Mouse (Mus musculus) kidney, embryonic 15.5 days (tissue): ENCODE measurements around the gene Wfdc2. TPM values are rescaled to one million over a fixed set of nuclear protein-coding genes. Genes with fewer than 3 reads are reported as not detected.

Source experiments
- ATAC-seq: fragments of 200-750 bp; cut with Nextera tagmentation; replicated peaks from 2 replicates; pipeline ENCODE4 v1.8.0; 2017; ENCODE audit warnings: moderate TSS enrichment; ENCODE audit not compliant: low FRiP score
- H3K27ac ChIP-seq: fragments of 300-500 bp; sonication (generic); 2 replicates; pipeline ENCODE4 v1.5.1; 2015; ENCODE audit warnings: mild to moderate bottlenecking, inconsistent platforms
- H3K27me3 ChIP-seq: fragments of 300-500 bp; sonication (generic); 2 replicates; pipeline ENCODE4 v1.6.1; 2015; ENCODE audit warnings: inconsistent platforms
- H3K36me3 ChIP-seq: fragments of 300-500 bp; sonication (generic); 2 replicates; pipeline ENCODE4 v1.6.1; 2015; ENCODE audit warnings: inconsistent platforms
- H3K4me1 ChIP-seq: fragments of 300-500 bp; sonication (generic); 2 replicates; pipeline ENCODE4 v1.6.1; 2015; ENCODE audit warnings: inconsistent platforms
- H3K4me2 ChIP-seq: fragments of 300-500 bp; sonication (generic); 2 replicates; pipeline ENCODE4 v1.6.1; 2015; ENCODE audit warnings: moderate library complexity, mild to moderate bottlenecking, inconsistent platforms
- H3K4me3 ChIP-seq: fragments of 300-500 bp; sonication (generic); replicated peaks from 2 replicates; pipeline ENCODE4 v1.5.1; 2015; ENCODE audit warnings: mild to moderate bottlenecking, inconsistent platforms
- H3K9ac ChIP-seq: fragments of 300-500 bp; sonication (generic); 2 replicates; pipeline ENCODE4 v1.6.1; 2015; ENCODE audit warnings: mild to moderate bottlenecking, inconsistent platforms
- H3K9me3 ChIP-seq: fragments of 300-500 bp; sonication (generic); replicated peaks from 2 replicates; pipeline ENCODE4 v1.6.1; 2016; ENCODE audit warnings: inconsistent platforms
- WGBS: fragments of 180-500 bp; shearing (Covaris S2); methylation state at CpG from one replicate; pipeline ENCODE4 v1.1.7; 2015; ENCODE audit warnings: mixed read lengths; 5-methylcytosine and 5-hydroxymethylcytosine counted together
- polyA plus RNA-seq: library from polyadenylated mRNA; unstranded; fragments of >200 nt; fragmentation: Nextera tagmentation; extraction: Ambion mirVana; gene quantifications from 2 replicates; pipeline ENCODE4 v1.2.1, GENCODE M21; 2015

Gene Wfdc2
- 329 and 368 TPM in 2 replicates for polyA plus RNA-seq

- Histone ChIP-seq H3K27ac (peak within 1 kb of the TSS; percentile 82), H3K9me3 (no peaks in the 10 kb centered on the region; the same call in 1 of the 2 replicates), H3K4me1 (peaks cover 38% of the 10 kb centered on the region), H3K27me3 (peaks cover 12% of the 10 kb centered on the region), H3K4me3 (peak within 1 kb of the TSS; percentile 54), H3K9ac (peak within 1 kb of the TSS; percentile 52), H3K4me2 (peak within 1 kb of the TSS; percentile 77), H3K36me3 (peaks cover 22% of the 10 kb centered on the region)
- ATAC-seq: peak; percentile 30; the same call in 1 of the 2 replicates
- 5% methylated on average over 24 of the region's 24 CpGs for WGBS
Measured at GRCm38 (mm10) chr2:164562391-164563188, at the start of gene Wfdc2. TSS of gene Wfdc2 (plus strand) at chr2:164562413.

- H3K4me2 ChIP-seq: no peak overlapping the region
- no peak overlapping the region for H3K27ac ChIP-seq
- ATAC-seq: no peak
- 61% methylated on average over 8 of the region's 8 CpGs for WGBS
- H3K4me1 ChIP-seq: peaks cover 18% of the 10 kb centered on the region; the same call in 1 of the 2 replicates
- H3K4me3 ChIP-seq: no peak overlapping the region
- no peaks in the 10 kb centered on the region for H3K9me3 ChIP-seq
- H3K36me3 ChIP-seq: peaks cover 6% of the 10 kb centered on the region; the same call in 1 of the 2 replicates
- no peak overlapping the region for H3K9ac ChIP-seq
- no peaks in the 10 kb centered on the region for H3K27me3 ChIP-seq
Measured at GRCm38 (mm10) chr2:164513389-164513788, 48.8 kb upstream of the Wfdc2 start.

GRCm38 (mm10) chr2:164514916-164515315 lies 47.3 kb upstream of the Wfdc2 start:
- 76% methylated on average over 3 of the region's 3 CpGs for WGBS

GRCm38 (mm10) chr2:164515897-164516296 lies 46.3 kb upstream of the Wfdc2 start:
- Histone ChIP-seq H3K36me3 (no peaks in the 10 kb centered on the region), H3K4me1 (peaks cover 25% of the 10 kb centered on the region; the same call in 1 of the 2 replicates), H3K27ac (no peak overlapping the region), H3K4me2 (no peak overlapping the region), H3K27me3 (no peaks in the 10 kb centered on the region), H3K9ac (no peak overlapping the region), H3K4me3 (no peak overlapping the region), H3K9me3 (no peaks in the 10 kb centered on the region)
- 68% methylated on average over 9 of the region's 9 CpGs for WGBS
- ATAC-seq: no peak

More at GRCm38 (mm10) chr2:164514916-164515315, 47.3 kb upstream of the Wfdc2 start:
- Histone ChIP-seq H3K36me3 (no peaks in the 10 kb centered on the region), H3K4me3 (no peak overlapping the region), H3K9ac (no peak overlapping the region), H3K4me1 (peaks cover 22% of the 10 kb centered on the region; the same call in 1 of the 2 replicates), H3K4me2 (no peak overlapping the region), H3K27me3 (no peaks in the 10 kb centered on the region), H3K27ac (no peak overlapping the region), H3K9me3 (no peaks in the 10 kb centered on the region)
- ATAC-seq: no peak

- H3K4me2 ChIP-seq: no peak overlapping the region
- H3K9me3 ChIP-seq: no peaks in the 10 kb centered on the region
- no peak overlapping the region for H3K9ac ChIP-seq
- no peak overlapping the region for H3K27ac ChIP-seq
- no peak overlapping the region for H3K4me3 ChIP-seq
- peaks cover 25% of the 10 kb centered on the region; the same call in 1 of the 2 replicates for H3K4me1 ChIP-seq
- no peaks in the 10 kb centered on the region for H3K36me3 ChIP-seq
- WGBS: 85% methylated on average over 11 of the region's 11 CpGs
- no peak for ATAC-seq
- H3K27me3 ChIP-seq: peaks cover 4% of the 10 kb centered on the region
Measured at GRCm38 (mm10) chr2:164516592-164516991, 45.6 kb upstream of the Wfdc2 start.

DNA sequence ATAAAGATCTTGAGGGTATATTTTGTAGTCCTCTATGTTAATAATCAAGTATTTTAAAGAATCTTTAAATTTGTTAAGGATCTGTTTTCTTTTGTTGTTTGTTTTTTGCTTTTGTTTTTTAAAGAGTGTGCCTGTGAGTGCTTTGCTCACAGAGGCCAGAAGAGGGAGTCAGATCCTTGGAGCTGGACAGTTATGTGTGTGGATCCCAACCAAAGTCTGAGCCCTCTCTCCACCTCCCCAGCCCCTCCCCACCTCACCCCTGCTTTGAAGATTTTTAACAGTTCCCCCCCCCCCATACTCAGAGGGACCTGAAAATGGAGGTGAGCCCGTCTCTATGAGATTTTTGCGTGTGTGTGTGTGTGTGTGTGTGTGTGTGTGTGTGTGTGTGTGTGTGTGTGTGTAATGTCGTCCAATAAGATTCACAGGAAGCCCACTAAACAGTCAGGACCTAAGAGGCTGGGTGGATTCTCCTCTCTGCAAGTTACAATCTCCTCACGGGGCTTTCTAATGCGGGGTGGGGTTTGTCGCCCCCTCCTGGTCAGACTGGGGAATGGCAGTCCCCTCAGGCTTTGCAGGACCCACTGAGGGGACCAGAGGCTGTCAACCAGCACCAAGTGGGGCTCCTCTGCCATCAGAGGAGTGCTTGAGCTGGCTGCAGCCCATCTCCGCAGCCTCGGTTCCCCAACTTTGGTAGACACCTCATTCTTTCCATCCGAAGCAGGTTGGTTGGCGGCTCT lies 44.6 kb upstream of the Wfdc2 start:
- no peak overlapping the region for H3K4me2 ChIP-seq
- no peaks in the 10 kb centered on the region for H3K9me3 ChIP-seq
- no peak overlapping the region for H3K4me3 ChIP-seq
- no peak for ATAC-seq
- 34% methylated on average over 10 of the region's 10 CpGs for WGBS
- peaks cover 30% of the 10 kb centered on the region for H3K4me1 ChIP-seq
- H3K27ac ChIP-seq: no peak overlapping the region
- peaks cover 12% of the 10 kb centered on the region for H3K27me3 ChIP-seq
- H3K9ac ChIP-seq: no peak overlapping the region
- H3K36me3 ChIP-seq: no peaks in the 10 kb centered on the region

DNA sequence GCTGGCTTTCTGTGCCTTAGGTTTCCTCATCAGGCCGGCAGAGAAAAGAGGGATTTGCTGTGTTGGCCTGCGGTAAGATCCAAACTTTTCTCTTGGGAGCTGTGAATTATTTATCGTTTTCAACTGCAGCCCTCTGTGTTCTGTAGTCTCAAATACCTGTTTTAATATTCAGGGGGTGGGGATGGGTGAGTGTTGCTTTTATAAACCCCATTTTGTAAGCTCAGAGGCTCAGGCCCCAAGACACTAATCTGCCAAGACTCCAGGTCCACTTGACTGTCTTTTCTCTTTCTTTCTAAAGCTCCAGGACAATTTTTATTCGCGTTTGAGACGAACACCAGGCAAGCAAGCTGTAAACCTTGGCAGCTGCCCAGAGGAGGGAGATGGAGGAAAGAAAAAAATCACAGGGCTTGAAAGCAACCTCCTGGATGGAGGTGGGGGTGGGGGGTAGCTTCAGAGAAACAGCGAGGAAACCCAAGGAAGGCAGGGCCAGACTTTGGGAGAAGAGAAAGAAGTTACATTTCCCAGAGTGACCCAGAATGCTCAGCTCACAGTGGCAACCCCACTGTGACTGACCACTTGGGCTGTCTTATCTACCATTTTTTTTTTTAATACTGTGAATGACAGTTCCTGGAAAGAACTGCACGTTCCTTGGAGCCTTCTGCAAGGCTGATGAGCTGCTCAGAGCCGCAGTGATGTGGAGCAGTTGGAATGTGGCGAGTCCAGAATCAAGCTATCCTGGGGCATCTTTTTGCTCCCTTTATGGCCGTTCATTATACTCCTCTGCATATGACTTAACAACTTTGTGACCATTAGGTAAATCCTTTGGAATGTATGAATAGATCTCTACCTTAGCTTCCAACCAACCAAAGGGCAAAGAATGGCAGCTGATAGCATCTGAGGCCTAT lies 43.7 kb upstream of the Wfdc2 start:
- 47% methylated on average over 11 of the region's 11 CpGs for WGBS
- Histone ChIP-seq H3K4me1 (peaks cover 27% of the 10 kb centered on the region), H3K36me3 (no peaks in the 10 kb centered on the region), H3K27me3 (peaks cover 12% of the 10 kb centered on the region), H3K4me2 (no peak overlapping the region), H3K4me3 (no peak overlapping the region), H3K27ac (peak overlapping the region; percentile 48; the same call in 1 of the 2 replicates), H3K9me3 (no peaks in the 10 kb centered on the region), H3K9ac (no peak overlapping the region)
- no peak for ATAC-seq

DNA sequence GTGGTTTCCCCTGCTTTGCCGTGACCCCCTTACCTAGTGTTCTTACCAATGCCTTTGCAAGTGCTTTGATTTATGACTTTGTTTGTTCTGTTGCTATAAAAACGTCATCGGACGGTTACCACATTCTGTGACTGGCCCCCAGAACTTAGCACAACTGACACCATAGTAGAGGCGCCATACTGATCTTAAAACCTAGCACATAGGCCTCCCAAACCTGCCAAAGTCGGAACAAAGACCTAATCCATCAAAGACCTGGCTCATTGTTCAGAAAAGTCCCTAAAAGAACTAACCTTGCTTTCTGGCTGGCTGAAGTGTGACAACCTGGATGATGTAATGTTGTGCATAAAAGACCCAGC lies 43.1 kb upstream of the Wfdc2 start:
- H3K9ac ChIP-seq: no peak overlapping the region
- no peaks in the 10 kb centered on the region for H3K36me3 ChIP-seq
- H3K27me3 ChIP-seq: peaks cover 12% of the 10 kb centered on the region
- H3K27ac ChIP-seq: peak overlapping the region; percentile 48; the same call in 1 of the 2 replicates
- no peak overlapping the region for H3K4me3 ChIP-seq
- ATAC-seq: no peak
- H3K4me1 ChIP-seq: peaks cover 24% of the 10 kb centered on the region
- no peaks in the 10 kb centered on the region for H3K9me3 ChIP-seq
- H3K4me2 ChIP-seq: no peak overlapping the region
- 36% methylated on average over 6 of the region's 6 CpGs for WGBS

DNA sequence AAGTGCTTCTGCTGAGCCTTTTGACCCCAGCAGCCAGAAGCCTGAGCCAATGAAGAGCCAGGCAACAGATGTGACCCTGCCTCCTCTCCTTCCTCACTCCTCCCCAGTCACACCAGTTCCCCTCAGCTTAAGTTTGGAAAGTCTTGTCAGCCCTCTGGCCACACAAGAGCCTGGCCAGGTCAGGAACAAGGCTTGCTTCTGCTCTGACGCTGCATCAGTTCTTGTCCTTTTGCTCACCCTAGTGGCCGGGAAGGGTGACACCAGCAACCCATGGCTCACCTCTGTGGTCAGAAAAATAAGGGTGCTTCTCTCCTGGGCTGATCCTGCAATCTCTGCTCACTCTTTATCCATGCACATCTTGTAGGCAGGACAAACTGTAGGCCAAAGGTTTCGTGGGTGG lies 41.4 kb upstream of the Wfdc2 start:
- Histone ChIP-seq H3K4me1 (peaks cover 24% of the 10 kb centered on the region), H3K9me3 (no peaks in the 10 kb centered on the region), H3K4me3 (no peak overlapping the region), H3K27me3 (peaks cover 12% of the 10 kb centered on the region), H3K4me2 (no peak overlapping the region), H3K9ac (no peak overlapping the region), H3K27ac (no peak overlapping the region), H3K36me3 (no peaks in the 10 kb centered on the region)
- WGBS: 15% methylated on average over 3 of the region's 3 CpGs
- peak; percentile 66; the same call in 1 of the 2 replicates for ATAC-seq

DNA sequence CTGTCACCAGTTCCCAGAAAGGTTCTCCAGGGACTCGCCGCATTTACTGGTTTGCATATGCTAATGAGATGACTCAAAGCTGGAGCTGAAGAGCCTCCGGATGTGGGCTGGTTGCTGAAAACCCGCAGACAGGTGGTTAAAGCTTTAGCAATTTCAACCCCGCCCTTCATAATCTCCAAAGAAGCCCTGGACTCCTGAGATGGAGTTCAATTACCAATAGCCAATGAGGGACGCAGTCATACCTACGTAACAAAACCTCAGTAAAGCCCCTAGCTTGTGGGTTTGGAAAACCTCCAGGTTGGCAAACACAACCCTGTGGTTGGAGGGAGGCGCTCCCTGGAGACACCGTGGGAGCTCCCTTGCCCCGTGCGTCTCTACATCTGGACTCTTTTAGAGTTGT lies 40.4 kb upstream of the Wfdc2 start:
- peaks cover 12% of the 10 kb centered on the region for H3K27me3 ChIP-seq
- H3K4me2 ChIP-seq: 0 out of 2 replicates have a peak overlapping the region, but pooled peaks have one; percentile 9
- H3K27ac ChIP-seq: no peak overlapping the region
- H3K9ac ChIP-seq: no peak overlapping the region
- H3K4me3 ChIP-seq: no peak overlapping the region
- H3K4me1 ChIP-seq: peaks cover 17% of the 10 kb centered on the region
- H3K9me3 ChIP-seq: no peaks in the 10 kb centered on the region
- no peaks in the 10 kb centered on the region for H3K36me3 ChIP-seq
- no peak for ATAC-seq
- WGBS: 16% methylated on average over 11 of the region's 11 CpGs

GRCm38 (mm10) chr2:164522280-164522679 lies 39.9 kb upstream of the Wfdc2 start:
- ATAC-seq: no peak
- 27% methylated on average over 8 of the region's 8 CpGs for WGBS
- no peak overlapping the region for H3K27ac ChIP-seq

More at GRCm38 (mm10) chr2:164522280-164522679, 39.9 kb upstream of the Wfdc2 start:
- Histone ChIP-seq H3K4me3 (no peak overlapping the region), H3K9ac (no peak overlapping the region), H3K36me3 (no peaks in the 10 kb centered on the region), H3K4me2 (0 out of 2 replicates have a peak overlapping the region, but pooled peaks have one; percentile 9), H3K27me3 (peaks cover 12% of the 10 kb centered on the region), H3K4me1 (peaks cover 16% of the 10 kb centered on the region), H3K9me3 (no peaks in the 10 kb centered on the region)
